Mouse (Mus musculus): ENCODE data around the gene Tbx4.

- TF ChIP-seq POLR2A (IDR thresholded peaks at IDR 0.05; ENCODE audit: low read depth, low read length) (no peak), CTCF (conservative IDR thresholded peaks at IDR 0.05 in 1 of 2, IDR thresholded peaks at IDR 0.05 in 1 of 2; ENCODE audit: low read depth in 2 of 2, low read length in 2 of 2) (no peak), IRF4 (IDR thresholded peaks at IDR 0.05; ENCODE audit: low read depth, low read length) (no peak), ETS1 (conservative IDR thresholded peaks at IDR 0.05; ENCODE audit: low read depth, low read length) (no peak), E2F4 (IDR thresholded peaks at IDR 0.05; ENCODE audit: insufficient replicate concordance, low read depth, low read length) (no peak), ZC3H11A (IDR thresholded peaks at IDR 0.05; ENCODE audit: low read depth, low read length) (no peak), UBTF (IDR thresholded peaks at IDR 0.05; ENCODE audit: low read depth, low read length) (no peak)
Measured at GRCm38 (mm10) chr11:85840031-85840802, 46.0 kb upstream of the Tbx4 start.
